Mouse (Mus musculus) ES-E14 (cell line): Measurements from ENCODE around the gene Gmppa.

Source experiments
- HCFC1 ChIP-seq: IDR thresholded peaks from 2 replicates; pipeline ENCODE4 v1.6.1; 2012; ENCODE audit warnings: low read length, inconsistent platforms, borderline replicate concordance; ENCODE audit not compliant: insufficient read depth
- ZNF384 ChIP-seq: IDR thresholded peaks from 2 replicates; pipeline ENCODE4 v1.6.1; 2012; ENCODE audit warnings: low read depth, low read length, inconsistent platforms

- TF ChIP-seq ZNF384 (no peak), HCFC1 (no peak)
Observed at GRCm38 (mm10) chr1:75477966-75478290, 42.2 kb downstream of the Gmppa start.
